Comparison of ENCODE assay signal across 17 mouse cellular contexts in genomic region chr9:92717176-92717575, GRCm38 (mm10).
DNase-seq lines count a peak whose midpoint lies in the region; ATAC-seq lines count a peak whose summit lies in the region.
"Had no signal": no experiment of that assay in that cellular context is flagged by ENCODE, and none has a peak within 500 bp of the region (broad histone marks: within the 10 kb centered on the region; RNA-seq: fewer than 3 reads in every experiment).

No protein-coding gene starts in this region.

- peak overlapping the region; percentile 77 for H3K27ac ChIP-seq in forebrain, embryonic 12.5 days
- H3K27ac ChIP-seq in hindbrain, embryonic 14.5 days = no peak overlapping the region
- H3K27ac ChIP-seq in neural tube, embryonic 12.5 days = no peak overlapping the region
- H3K27ac ChIP-seq: gastrocnemius, adult 2 months had no signal

- DNase-seq in embryo, embryonic 11 days = peak; percentile 27
- DNase-seq in hindbrain, embryonic 14.5 days (ENCODE audit: low spot score) = no peak
- no peak for DNase-seq in left cerebral cortex, adult 11 months (ENCODE audit: low spot score)
- no peak for DNase-seq in heart, adult 18-20 months
- DNase-seq in testis, postnatal 10 days (ENCODE audit: low spot score) = no peak
- DNase-seq: cerebellum, adult 11-12 months; gastrocnemius, adult 2 months; heart, postnatal 36 days; kidney, adult 2 months; kidney, postnatal 4 days; right cerebral cortex, postnatal 14 days; thymus, adult 2 months had no signal

- peaks cover 16% of the 10 kb centered on the region for H3K4me1 ChIP-seq in forebrain, embryonic 12.5 days
- H3K4me1 ChIP-seq in hindbrain, embryonic 14.5 days (replicated peaks; ENCODE audit: control insufficient read depth, insufficient read depth, low read length) = 0 out of 2 replicates have a peak, but pooled peaks cover 8% of the 10 kb centered on the region
- peaks cover 4% of the 10 kb centered on the region; the same call in 1 of the 2 replicates for H3K4me1 ChIP-seq in neural tube, embryonic 12.5 days
- H3K4me1 ChIP-seq: megakaryocyte, embryonic 14.5 days had no signal

- H3K9me3 ChIP-seq in forebrain, embryonic 12.5 days = no peaks in the 10 kb centered on the region
- no peaks in the 10 kb centered on the region for H3K9me3 ChIP-seq in hindbrain, embryonic 14.5 days (ENCODE audit: control insufficient read depth, low read length)
- no peaks in the 10 kb centered on the region for H3K9me3 ChIP-seq in neural tube, embryonic 12.5 days

- no peaks in the 10 kb centered on the region for H3K36me3 ChIP-seq in forebrain, embryonic 12.5 days (replicated peaks)
- H3K36me3 ChIP-seq in hindbrain, embryonic 14.5 days (replicated peaks; ENCODE audit: control insufficient read depth, insufficient read depth) = no peaks in the 10 kb centered on the region
- no peaks in the 10 kb centered on the region for H3K36me3 ChIP-seq in neural tube, embryonic 12.5 days

- peak; percentile 93 for ATAC-seq in forebrain, embryonic 12.5 days (ENCODE audit: low FRiP score)
- peak; percentile 71; the same call in 1 of the 2 replicates for ATAC-seq in hindbrain, embryonic 14.5 days (ENCODE audit: low FRiP score)
- ATAC-seq in neural tube, embryonic 12.5 days (ENCODE audit: low FRiP score, low read depth) = peak; percentile 85

- peak overlapping the region; percentile 29 for H3K4me2 ChIP-seq in forebrain, embryonic 12.5 days
- H3K4me2 ChIP-seq in hindbrain, embryonic 14.5 days (replicated peaks) = no peak overlapping the region
- peak overlapping the region; percentile 24; the same call in 1 of the 2 replicates for H3K4me2 ChIP-seq in neural tube, embryonic 12.5 days (replicated peaks)
- H3K4me2 ChIP-seq: heart, embryonic 11.5 days had no signal

- 13% methylated on average over 6 of the region's 6 CpGs for WGBS in forebrain, embryonic 12.5 days
- 7% methylated on average over 6 of the region's 6 CpGs for WGBS in hindbrain, embryonic 14.5 days
- 24% methylated on average over 6 of the region's 6 CpGs for WGBS in neural tube, embryonic 12.5 days

- H3K4me3 ChIP-seq in forebrain, embryonic 12.5 days (replicated peaks) = no peak overlapping the region
- H3K4me3 ChIP-seq in hindbrain, embryonic 14.5 days (replicated peaks; ENCODE audit: low read length) = no peak overlapping the region
- H3K4me3 ChIP-seq in neural tube, embryonic 12.5 days = no peak overlapping the region
- H3K4me3 ChIP-seq: gastrocnemius, adult 2 months; megakaryocyte, embryonic 14.5 days had no signal

- no peaks in the 10 kb centered on the region for H3K27me3 ChIP-seq in forebrain, embryonic 12.5 days
- H3K27me3 ChIP-seq in hindbrain, embryonic 14.5 days (ENCODE audit: control insufficient read depth, insufficient read depth, low read length) = no peaks in the 10 kb centered on the region
- H3K27me3 ChIP-seq in neural tube, embryonic 12.5 days (replicated peaks) = no peaks in the 10 kb centered on the region
- H3K27me3 ChIP-seq: CH12.LX; megakaryocyte, embryonic 14.5 days had no signal

- no peak overlapping the region for H3K9ac ChIP-seq in forebrain, embryonic 12.5 days
- no peak overlapping the region for H3K9ac ChIP-seq in hindbrain, embryonic 14.5 days
- no peak overlapping the region for H3K9ac ChIP-seq in neural tube, embryonic 12.5 days
